Mouse (Mus musculus) lung, postnatal 0 days (tissue): ENCODE data around the gene Entpd2.

Experiments used
- CTCF ChIP-seq: IDR thresholded peaks from 2 replicates; pipeline ENCODE4 v1.5.1; 2016; ENCODE audit warnings: antibody characterized with exemption, mild to moderate bottlenecking
- EP300 ChIP-seq: IDR thresholded peaks from 2 replicates; pipeline ENCODE4 v1.6.1; 2016; ENCODE audit warnings: antibody characterized with exemption, mild to moderate bottlenecking, control low read depth

- no peak for TF ChIP-seq CTCF
- TF ChIP-seq EP300: no peak
Observed at GRCm38 (mm10) chr2:25403994-25404393, 8.3 kb downstream of the Entpd2 start.
